Mouse (Mus musculus): ENCODE data around the gene Sprr2j-ps.

Gene Sprr2j-ps

DNA sequence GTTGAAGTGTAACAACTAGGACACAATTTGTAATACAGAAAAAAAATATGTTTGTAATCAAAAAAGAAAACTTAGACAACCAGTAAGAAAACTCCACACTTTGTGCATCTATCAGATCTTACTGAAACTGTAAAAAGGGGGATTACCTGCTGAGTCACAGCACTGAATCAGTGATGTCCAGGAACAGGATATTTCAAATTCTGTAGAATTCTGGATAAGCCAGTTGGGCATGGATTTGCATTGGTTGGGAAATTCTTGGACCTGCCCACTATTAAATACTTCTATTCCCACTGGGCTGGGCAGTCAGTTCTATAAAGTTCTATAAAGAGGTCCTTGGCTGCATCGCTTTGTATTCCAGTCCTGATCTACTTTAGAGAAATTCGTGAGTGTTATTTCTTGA lies at the start of gene Sprr2j-ps:
Sprr2j-ps (plus strand) TSS at position 301 of the 400 bp plus-strand sequence.
- DNase-seq (ENCODE audit: low read depth, low spot score): no peak

GRCm38 (mm10) chr3:92373613-92374012 lies 44.3 kb upstream of the Sprr2j-ps start:
- no peak for DNase-seq (ENCODE audit: low read depth, low spot score)

DNA sequence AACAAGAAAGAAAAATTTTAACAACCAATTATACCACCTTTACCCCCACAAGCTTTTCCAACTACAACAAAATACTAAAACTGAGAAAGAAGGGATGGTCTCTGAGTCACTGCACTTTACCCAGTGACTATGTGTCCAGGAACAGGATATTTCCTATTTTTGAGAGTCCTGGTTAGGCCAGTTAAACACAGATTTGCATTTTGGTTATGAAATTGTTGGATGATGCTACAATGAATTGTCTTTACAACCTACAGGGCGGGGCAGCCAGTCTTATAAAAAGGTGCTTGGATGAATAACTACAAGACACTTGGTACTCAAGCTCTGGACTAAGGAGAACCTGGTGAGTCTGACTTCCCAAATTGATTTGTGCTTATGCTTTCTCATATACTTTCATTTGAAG lies 32.5 kb upstream of the Sprr2j-ps start, which contains the start of gene Sprr2h:
Sprr2h (plus strand) TSS at position 301 of the 400 bp plus-strand sequence.
- no peak for DNase-seq (ENCODE audit: low read depth, low spot score)

DNA sequence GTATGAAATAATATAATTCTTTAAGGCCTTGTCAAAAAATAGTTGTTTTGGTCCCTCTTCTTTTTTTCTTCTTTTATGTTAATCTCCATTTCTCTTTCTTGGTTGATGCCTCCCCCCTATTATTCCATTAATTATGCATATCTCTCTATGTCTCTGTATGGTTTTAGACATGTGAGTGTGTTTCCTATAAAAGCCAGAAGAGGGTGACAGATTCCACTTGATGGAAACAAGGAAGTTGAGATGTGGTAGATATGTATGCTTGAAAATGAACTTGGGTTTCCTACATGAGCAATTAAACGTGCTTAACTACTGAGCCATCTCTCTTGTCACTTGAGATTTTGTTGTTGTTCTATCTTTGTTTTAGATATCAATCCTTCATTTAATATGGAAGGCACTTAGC lies 23.6 kb upstream of the Sprr2j-ps start:
- no peak for DNase-seq (ENCODE audit: low read depth, low spot score)

DNA sequence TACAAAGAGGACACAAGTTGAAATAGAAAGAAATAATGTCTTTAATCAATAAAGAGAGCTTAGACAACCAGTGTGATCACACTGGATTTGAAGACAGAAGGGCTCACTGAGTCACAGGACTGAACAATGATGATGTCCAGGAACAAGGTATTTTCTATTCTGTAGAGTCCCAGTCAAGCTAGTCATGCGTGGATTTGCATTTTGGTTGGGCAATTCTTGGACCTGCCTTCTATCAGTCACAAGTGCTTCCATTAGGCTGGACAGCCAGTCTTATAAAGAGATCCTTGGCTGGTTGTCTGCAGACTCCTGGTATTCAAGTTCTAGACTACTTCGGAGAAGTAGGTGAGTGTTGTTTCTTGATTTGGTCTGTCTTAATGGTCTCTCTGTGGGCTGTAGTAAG lies 10.2 kb upstream of the Sprr2j-ps start, which contains the start of gene Sprr2i:
Sprr2i (plus strand) TSS at position 301 of the 400 bp plus-strand sequence.
- DNase-seq (ENCODE audit: low read depth, low spot score): no peak

DNA sequence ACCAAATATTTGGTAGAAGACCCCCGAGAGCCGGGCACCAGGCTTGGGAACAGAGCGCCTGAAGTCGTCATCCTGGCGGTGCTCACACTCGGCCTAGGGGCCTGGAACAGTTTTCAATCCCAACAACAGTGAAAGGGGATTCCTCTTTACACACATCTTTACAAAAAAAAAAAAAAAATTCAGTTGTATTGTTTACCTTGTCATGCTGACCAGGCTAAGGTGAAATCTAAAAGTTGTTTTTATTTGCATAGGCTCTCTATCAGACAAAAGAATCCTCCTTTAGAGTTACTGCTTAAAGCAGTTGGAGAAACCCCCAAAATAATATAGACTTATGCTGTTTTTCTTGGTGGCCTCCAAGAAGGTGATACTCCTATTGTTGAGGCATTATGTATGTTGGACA lies 11.4 kb downstream of the Sprr2j-ps start, which contains the start of gene Gm9774:
Gm9774 (minus strand) TSS at position 101 of the 400 bp plus-strand sequence.
- no peak for DNase-seq (ENCODE audit: low read depth, low spot score)

DNA sequence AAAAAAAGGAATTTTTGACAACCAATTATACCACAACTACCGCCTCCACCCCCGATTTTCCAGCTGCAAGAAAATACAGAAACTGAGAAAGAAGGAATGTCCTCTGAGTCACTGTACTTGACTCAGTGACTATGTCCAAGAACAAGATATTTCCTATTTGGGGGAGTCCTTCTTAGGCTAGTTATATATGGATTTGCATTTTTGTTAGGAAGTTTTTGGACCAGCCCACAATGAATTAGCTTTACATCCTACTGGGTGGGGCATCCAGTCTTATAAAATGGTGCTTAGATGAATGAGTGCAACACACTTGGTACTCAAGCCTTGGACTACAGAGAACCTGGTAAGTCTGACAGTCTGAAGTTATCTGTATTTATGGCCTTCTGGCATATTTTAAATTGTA lies 14.4 kb downstream of the Sprr2j-ps start, which contains the start of gene Sprr2k:
Sprr2k (plus strand) TSS at position 301 of the 400 bp plus-strand sequence.
- DNase-seq (ENCODE audit: low read depth, low spot score): no peak

DNA sequence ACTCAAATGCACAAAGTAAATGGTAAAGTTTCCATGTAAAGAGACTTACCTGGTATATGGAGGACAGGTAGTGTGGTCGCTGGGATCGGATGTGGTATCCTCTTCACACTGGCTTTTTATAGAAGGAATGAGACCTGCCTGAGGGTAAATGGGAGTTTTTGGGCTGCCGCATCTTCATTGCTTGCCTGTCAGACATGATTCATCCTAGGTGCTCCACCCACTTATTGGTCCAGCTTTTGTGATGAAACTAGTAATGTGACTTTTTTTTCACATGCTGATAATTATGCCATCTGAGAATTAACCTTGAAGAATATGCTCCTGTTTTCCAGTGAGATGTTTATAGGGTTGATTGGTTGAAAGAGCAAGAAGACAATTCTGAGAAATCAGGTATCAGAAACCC lies 20.8 kb downstream of the Sprr2j-ps start, which contains the start of gene Sprr1b:
Sprr1b (minus strand) TSS at position 101 of the 400 bp plus-strand sequence.
- no peak for DNase-seq (ENCODE audit: low read depth, low spot score)

GRCm38 (mm10) chr3:92440177-92440576 lies 22.3 kb downstream of the Sprr2j-ps start:
- no peak for DNase-seq (ENCODE audit: low read depth, low spot score)

DNA sequence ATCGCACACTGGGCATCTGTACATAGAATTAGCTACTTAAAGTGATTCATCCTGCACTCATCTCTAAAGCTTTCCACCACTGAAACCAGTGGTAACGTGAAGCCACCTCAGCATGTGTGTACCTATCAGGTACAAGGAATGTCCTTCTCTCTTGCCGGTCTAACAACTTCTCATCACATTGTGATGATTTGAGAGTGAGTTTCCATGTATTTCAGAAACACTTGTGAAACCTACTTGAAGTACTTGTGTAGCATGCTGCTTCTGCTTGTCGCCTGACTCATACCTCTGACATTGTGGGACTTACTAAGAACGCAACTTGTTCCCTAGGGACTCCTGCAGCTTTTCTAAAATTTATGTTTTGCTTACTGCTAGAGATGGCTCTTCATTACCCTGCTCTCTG lies 37.3 kb downstream of the Sprr2j-ps start:
- DNase-seq (ENCODE audit: low read depth, low spot score): no peak

DNA sequence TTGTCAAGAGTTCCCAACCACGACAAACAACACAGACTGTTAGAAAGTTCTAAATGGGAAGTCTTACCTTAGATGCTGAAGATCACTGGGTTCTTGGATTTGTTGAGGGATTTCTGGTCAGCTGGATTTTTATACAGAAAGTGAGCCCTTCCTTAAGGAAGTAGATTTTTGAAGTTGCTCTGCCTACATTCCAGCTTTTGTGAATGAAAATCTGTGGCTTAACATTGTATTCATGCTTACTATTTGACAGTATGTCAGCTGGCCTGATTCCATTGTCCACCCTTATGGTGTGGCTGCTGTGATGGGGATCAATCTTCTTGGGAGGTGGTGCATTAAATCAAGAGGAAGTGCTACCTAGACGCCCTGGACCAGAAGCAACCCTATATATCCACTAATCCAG lies 40.7 kb downstream of the Sprr2j-ps start, which contains the start of gene Sprr3:
Sprr3 (minus strand) TSS at position 101 of the 400 bp plus-strand sequence.
- DNase-seq (ENCODE audit: low read depth, low spot score): no peak

DNA sequence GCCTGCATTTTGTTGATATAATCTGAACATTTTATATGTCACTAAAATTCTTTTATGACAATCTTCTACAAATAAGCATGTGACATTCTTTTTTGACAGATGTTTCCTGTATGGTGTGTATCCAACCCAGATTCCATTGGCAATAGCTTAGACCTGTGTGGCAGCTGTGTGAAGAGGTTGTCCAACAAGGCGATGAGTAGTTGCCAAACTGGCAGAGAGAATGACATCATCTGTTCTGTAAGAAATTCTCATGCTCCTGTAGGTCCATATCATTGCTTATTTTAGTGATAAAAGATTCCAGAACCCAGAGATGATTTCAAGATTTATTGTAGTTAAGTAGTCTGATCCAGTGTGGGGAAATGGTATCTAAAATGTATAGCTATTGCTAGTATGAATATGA lies 48.7 kb downstream of the Sprr2j-ps start:
- DNase-seq (ENCODE audit: low read depth, low spot score): no peak

- no peak for DNase-seq (ENCODE audit: low read depth, low spot score)
Measured at GRCm38 (mm10) chr3:92467424-92467823, 49.5 kb downstream of the Sprr2j-ps start.

All from R1 (cell line).